Mouse (Mus musculus) liver, embryonic 14.5 days (tissue): ENCODE measurements around the gene Cdc123. TPM values are rescaled to one million over a fixed set of nuclear protein-coding genes. Genes with fewer than 3 reads are reported as not detected.

ENCODE experiments used
- ATAC-seq: fragments of 200-750 bp; cut with Nextera tagmentation; 2 replicates; pipeline ENCODE4 v1.8.0; 2017; ENCODE audit warnings: moderate number of reproducible peaks, mild to moderate bottlenecking, moderate library complexity; ENCODE audit not compliant: insufficient read depth
- DNase-seq, 3 experiments: peaks; one replicate each; pipeline ENCODE4 v3.0.0-alpha.2; 2012 to 2013; ENCODE audit warnings: low read depth in 3 of 3, low spot score in 3 of 3
- H3K27ac ChIP-seq: fragments of 300-500 bp; sonication (generic); 2 replicates; pipeline ENCODE4 v1.5.1; 2014; ENCODE audit warnings: moderate library complexity, mild to moderate bottlenecking, control low read depth, inconsistent platforms
- H3K27me3 ChIP-seq: fragments of 300-500 bp; sonication (generic); 2 replicates; pipeline ENCODE4 v1.6.1; 2014; ENCODE audit warnings: mild to moderate bottlenecking, low read length, moderate library complexity; ENCODE audit not compliant: control insufficient read depth, insufficient read depth
- H3K36me3 ChIP-seq: fragments of 300-500 bp; sonication (generic); replicated peaks from 2 replicates; pipeline ENCODE4 v1.6.1; 2014; ENCODE audit warnings: low read depth; ENCODE audit not compliant: control insufficient read depth, insufficient read depth
- H3K4me1 ChIP-seq, 2 experiments: fragments of 200-500 bp in 1 of 2; fragments of 300-500 bp in 1 of 2; sonication (generic) in 1 of 2; replicated peaks; 2 replicates each; pipeline ENCODE4 v1.6.1; 2012 to 2014; ENCODE audit warnings: antibody characterized with exemption in 1 of 2, inconsistent platforms in 1 of 2, low read length in 1 of 2; ENCODE audit not compliant: control insufficient read depth in 2 of 2, insufficient read depth in 2 of 2
- H3K4me2 ChIP-seq: fragments of 300-500 bp; sonication (generic); 2 replicates; pipeline ENCODE4 v1.6.1; 2014; ENCODE audit warnings: low read depth, mild to moderate bottlenecking, control low read depth, moderate library complexity
- H3K4me3 ChIP-seq, 2 experiments: fragments of 200-500 bp in 1 of 2; fragments of 300-500 bp in 1 of 2; sonication (generic) in 1 of 2; 2 replicates each; pipeline ENCODE4 v1.5.1; 2012 to 2014; ENCODE audit warnings: low read depth in 2 of 2, low read length in 2 of 2, mild to moderate bottlenecking in 2 of 2, control low read depth in 1 of 2, inconsistent platforms in 1 of 2, moderate library complexity in 1 of 2; ENCODE audit not compliant: insufficient read depth in 1 of 2
- H3K9ac ChIP-seq: fragments of 300-500 bp; sonication (generic); replicated peaks from 2 replicates; pipeline ENCODE4 v1.6.1; 2014; ENCODE audit warnings: mild to moderate bottlenecking, control low read depth, moderate library complexity
- H3K9me3 ChIP-seq: fragments of 300-500 bp; sonication (generic); 2 replicates; pipeline ENCODE4 v1.6.1; 2016; ENCODE audit warnings: low read length, mixed read lengths; ENCODE audit not compliant: control insufficient read depth
- CTCF ChIP-seq: IDR thresholded peaks from 2 replicates; pipeline ENCODE4 v1.5.1; 2016; ENCODE audit warnings: antibody characterized with exemption, low read depth, control low read depth
- EP300 ChIP-seq: IDR thresholded peaks from 2 replicates; pipeline ENCODE4 v1.6.1; 2016; ENCODE audit warnings: antibody characterized with exemption, low read depth
- WGBS: fragments of 180-500 bp; shearing (Covaris S2); extraction: QIAGEN DNeasy Blood & Tissue Kit; methylation state at CpG from one replicate; pipeline ENCODE4 v1.1.7; 2014; ENCODE audit not compliant: insufficient replicate concordance; 5-methylcytosine and 5-hydroxymethylcytosine counted together
- polyA plus RNA-seq, 2 experiments: library from polyadenylated mRNA; depleted of rRNA in 1 of 2; stranded (reverse) in 1 of 2; unstranded in 1 of 2; fragments of >200 nt; fragmentation: Nextera tagmentation in 1 of 2; extraction: Ambion mirVana in 1 of 2; gene quantifications; 2 replicates each; pipeline versions ENCODE4 v1.2.1 to v1.2.3; 2012 to 2014

The Cdc123 gene
- polyA plus RNA-seq, 2 experiments = 112 to 135 TPM

DNA sequence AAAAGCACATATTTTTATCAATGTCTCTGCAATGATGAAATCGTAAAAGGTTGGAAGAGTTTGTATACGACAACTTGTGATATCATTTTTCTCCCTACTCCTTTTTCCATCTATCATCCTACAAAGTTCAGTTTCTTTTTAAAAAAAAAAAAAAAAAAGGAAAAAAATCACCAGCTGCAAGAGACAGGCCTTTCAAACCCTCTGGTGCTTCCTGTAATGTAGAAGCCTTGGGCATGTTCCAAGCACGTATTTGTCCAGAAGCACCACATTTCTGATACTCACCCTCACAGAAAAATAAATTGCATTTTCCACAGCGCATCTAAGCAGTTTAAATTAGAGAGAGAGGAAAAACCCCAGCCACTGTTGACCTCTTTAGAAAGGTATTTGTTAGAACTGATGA is 862 bp upstream of the Cdc123 start:
- DNase-seq = no peak
- H3K27me3 ChIP-seq = no peaks in the 10 kb centered on the region
- no peak overlapping the region for H3K27ac ChIP-seq
- ATAC-seq = no peak
- peaks cover 12 to 17% of the 10 kb centered on the region in 2 experiments for H3K4me1 ChIP-seq
- H3K4me3 ChIP-seq = peak overlapping the region; percentile 95 to 97
- H3K36me3 ChIP-seq = peaks cover 9% of the 10 kb centered on the region
- peak overlapping the region; percentile 93 for H3K9ac ChIP-seq
- no peaks in the 10 kb centered on the region for H3K9me3 ChIP-seq
- TF ChIP-seq EP300 (no peak), CTCF (no peak)
- peak overlapping the region; percentile 83 for H3K4me2 ChIP-seq
- WGBS = 15% methylated on average over 4 of the region's 4 CpGs

DNA sequence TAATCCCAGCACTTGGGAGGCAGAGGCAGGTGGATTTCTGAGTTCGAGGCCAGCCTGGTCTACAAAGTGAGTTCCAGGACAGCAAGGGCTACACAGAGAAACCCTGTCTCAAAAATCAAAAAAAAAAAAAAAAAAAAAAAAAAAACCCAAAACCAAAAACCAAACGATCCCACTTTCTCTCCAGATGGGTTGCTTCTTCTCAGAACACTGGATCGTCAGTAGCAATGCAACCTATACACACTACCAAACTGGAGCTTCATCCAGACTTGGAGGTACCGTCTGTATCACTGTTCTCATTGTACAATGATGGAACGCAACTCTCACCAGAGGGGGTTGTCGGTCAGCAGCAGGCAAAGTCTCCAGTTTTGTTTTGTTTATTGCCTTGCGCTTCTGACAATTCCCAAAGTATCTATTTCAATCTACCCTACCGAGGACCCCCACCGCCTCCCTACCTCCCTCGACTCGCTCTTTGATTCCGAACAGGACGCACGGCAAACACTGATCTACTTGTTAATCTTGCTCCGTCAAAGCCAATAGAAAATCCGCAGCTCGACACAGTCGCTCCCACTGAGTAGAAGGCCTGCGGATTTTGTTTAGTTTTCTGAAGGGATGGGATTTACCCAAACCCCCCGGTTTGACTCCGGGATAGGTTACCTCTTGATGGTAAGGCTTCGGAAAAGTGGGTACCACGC is 637 bp downstream of the Cdc123 start:
- ATAC-seq = peak; percentile 48
- H3K4me3 ChIP-seq = peak overlapping the region; percentile 95 to 97
- peaks cover 23% of the 10 kb centered on the region for H3K36me3 ChIP-seq
- H3K9ac ChIP-seq = peak overlapping the region; percentile 93
- no peaks in the 10 kb centered on the region for H3K27me3 ChIP-seq
- peak overlapping the region; percentile 83 for H3K4me2 ChIP-seq
- no peaks in the 10 kb centered on the region for H3K9me3 ChIP-seq
- H3K27ac ChIP-seq = peak overlapping the region; percentile 56
- DNase-seq = no peak
- peaks cover 12 to 13% of the 10 kb centered on the region in 2 experiments for H3K4me1 ChIP-seq
- WGBS = 3% methylated on average over 23 of the region's 23 CpGs
- no peak for TF ChIP-seq CTCF
- no peak for TF ChIP-seq EP300

DNA sequence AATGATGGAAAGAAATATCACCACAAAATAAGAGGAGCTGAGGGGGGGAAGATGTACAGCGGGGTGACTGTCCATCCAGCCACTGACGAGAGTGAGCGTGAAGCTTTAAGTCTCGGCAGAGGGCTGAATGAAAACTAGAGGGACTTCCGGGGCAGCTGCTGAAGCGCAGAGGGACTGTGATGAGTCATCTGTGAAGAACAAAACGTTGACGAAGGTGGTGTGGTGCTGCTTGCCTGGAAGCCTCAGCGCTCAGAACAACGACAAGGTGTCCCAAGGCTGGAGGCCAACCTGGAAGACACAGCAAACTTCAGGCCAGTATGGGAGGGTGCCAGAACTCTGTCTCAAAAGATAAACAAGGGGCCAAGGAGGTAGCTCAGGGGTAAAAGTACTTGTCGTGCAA is 4.1 kb downstream of the Cdc123 start:
- 84% methylated on average over 11 of the region's 11 CpGs for WGBS
- TF ChIP-seq EP300 (no peak), CTCF (no peak)

GRCm38 (mm10) chr2:5825265-5825913 is 19.6 kb downstream of the Cdc123 start:
- WGBS = 81% methylated on average over 5 of the region's 5 CpGs

More for the DNA sequence above, 4.1 kb downstream of the Cdc123 start:
- Histone ChIP-seq H3K27me3 (no peaks in the 10 kb centered on the region), H3K4me1 (peaks cover under 1 to 2% of the 10 kb centered on the region in 2 experiments; a peak in 1 of 4 replicates), H3K27ac (no peak overlapping the region), H3K9me3 (no peaks in the 10 kb centered on the region), H3K36me3 (peaks cover 34% of the 10 kb centered on the region), H3K4me2 (no peak overlapping the region), H3K4me3 (no peak overlapping the region), H3K9ac (no peak overlapping the region)
- ATAC-seq (no peak), DNase-seq (no peak)

GRCm38 (mm10) chr2:5824685-5825084 is 20.3 kb downstream of the Cdc123 start:
- no peaks in the 10 kb centered on the region for H3K27me3 ChIP-seq
- H3K4me2 ChIP-seq = no peak overlapping the region
- ATAC-seq (no peak), DNase-seq (no peak)
- WGBS = 39% methylated on average over 5 of the region's 5 CpGs
- no peak overlapping the region for H3K9ac ChIP-seq
- peaks cover 0 to 11% of the 10 kb centered on the region in 2 experiments; a peak in 2 of 4 replicates for H3K4me1 ChIP-seq
- no peak for TF ChIP-seq CTCF
- TF ChIP-seq EP300 = no peak
- H3K9me3 ChIP-seq = no peaks in the 10 kb centered on the region
- H3K27ac ChIP-seq = no peak overlapping the region
- peaks cover 11% of the 10 kb centered on the region for H3K36me3 ChIP-seq
- H3K4me3 ChIP-seq = no peak overlapping the region

More at GRCm38 (mm10) chr2:5825265-5825913, 19.6 kb downstream of the Cdc123 start:
- DNase-seq (no peak), ATAC-seq (peak; percentile 55; the same call in 1 of the 2 replicates)
- TF ChIP-seq EP300 (no peak), CTCF (no peak)
- Histone ChIP-seq H3K9me3 (no peaks in the 10 kb centered on the region), H3K27me3 (no peaks in the 10 kb centered on the region), H3K4me1 (peaks cover 0 to 11% of the 10 kb centered on the region in 2 experiments; a peak in 2 of 4 replicates), H3K27ac (no peak overlapping the region), H3K4me3 (no peak overlapping the region), H3K4me2 (no peak overlapping the region), H3K36me3 (peaks cover 8% of the 10 kb centered on the region), H3K9ac (no peak overlapping the region)
